Mouse (Mus musculus) forebrain, postnatal 0 days (tissue): ENCODE measurements at regions not wholly inside any gene's neighbourhood (a gene's known extent, or its start where the extent isn't known, plus 50 kb on each side); places are given as distances from the start of the nearest gene placed in this dataset.

Experiments
- ATAC-seq: fragments of 200-750 bp; cut with Nextera tagmentation; 2 replicates; pipeline ENCODE4 v1.8.0; 2017; ENCODE audit warnings: mild to moderate bottlenecking, moderate library complexity
- DNase-seq: peaks from one replicate; pipeline ENCODE4 v3.0.0-alpha.2; 2015
- H3K27ac ChIP-seq: fragments of 300-500 bp; sonication (generic); 2 replicates; pipeline ENCODE4 v1.5.1; 2014; ENCODE audit warnings: low read depth, mild to moderate bottlenecking, antibody characterized with exemption, low read length, moderate library complexity, mixed read lengths
- H3K27me3 ChIP-seq: fragments of 300-500 bp; sonication (generic); 2 replicates; pipeline ENCODE4 v1.6.1; 2014; ENCODE audit warnings: mild to moderate bottlenecking, low read length, mixed read lengths; ENCODE audit not compliant: insufficient read depth
- H3K36me3 ChIP-seq: fragments of 300-500 bp; sonication (generic); 2 replicates; pipeline ENCODE4 v1.6.1; 2014; ENCODE audit warnings: mild to moderate bottlenecking, moderate library complexity; ENCODE audit not compliant: insufficient read depth
- H3K4me1 ChIP-seq: fragments of 300-500 bp; sonication (generic); 2 replicates; pipeline ENCODE4 v1.6.1; 2014; ENCODE audit warnings: antibody characterized with exemption; ENCODE audit not compliant: insufficient read depth
- H3K4me2 ChIP-seq: fragments of 300-500 bp; sonication (generic); 2 replicates; pipeline ENCODE4 v1.6.1; 2014; ENCODE audit warnings: low read depth, mild to moderate bottlenecking, moderate library complexity
- H3K4me3 ChIP-seq: fragments of 300-500 bp; sonication (generic); 2 replicates; pipeline ENCODE4 v1.5.1; 2014; ENCODE audit warnings: low read depth, low read length, mixed read lengths
- H3K9ac ChIP-seq: fragments of 300-500 bp; sonication (generic); 2 replicates; pipeline ENCODE4 v1.6.1; 2014; ENCODE audit warnings: mild to moderate bottlenecking
- H3K9me3 ChIP-seq: fragments of 300-500 bp; sonication (generic); 2 replicates; pipeline ENCODE4 v1.6.1; 2016; ENCODE audit warnings: low read length
- CTCF ChIP-seq: sonication (generic); IDR thresholded peaks from 2 replicates; pipeline ENCODE4 v1.5.1; 2016; ENCODE audit warnings: antibody characterized with exemption, control low read depth, low read depth
- WGBS: fragments of 180-500 bp; shearing (Covaris S2); extraction: QIAGEN DNeasy Blood & Tissue Kit; methylation state at CpG from one replicate; pipeline ENCODE4 v1.1.7; 2014; 5-methylcytosine and 5-hydroxymethylcytosine counted together

GRCm38 (mm10) chr3:137100627-137101404, 240.1 kb upstream of the Emcn start:
- Histone ChIP-seq H3K9ac (no peak overlapping the region), H3K27ac (0 out of 2 replicates have a peak overlapping the region, but pooled peaks have one; percentile 2), H3K36me3 (no peaks in the 10 kb centered on the region), H3K9me3 (no peaks in the 10 kb centered on the region), H3K27me3 (no peaks in the 10 kb centered on the region), H3K4me1 (peaks cover 10% of the 10 kb centered on the region; the same call in 1 of the 2 replicates), H3K4me3 (no peak overlapping the region), H3K4me2 (no peak overlapping the region)
- WGBS = 25% methylated on average over 4 of the region's 4 CpGs
- DNase-seq (peak; percentile 40), ATAC-seq (peak; percentile 67)
- TF ChIP-seq CTCF = 0 out of 2 replicates have a peak, but pooled peaks have one; percentile 16

GRCm38 (mm10) chr3:137105930-137106329, 234.9 kb upstream of the Emcn start:
- no peak for TF ChIP-seq CTCF
- no peak overlapping the region for H3K9ac ChIP-seq
- no peak overlapping the region for H3K4me3 ChIP-seq
- no peak overlapping the region for H3K4me2 ChIP-seq
- no peaks in the 10 kb centered on the region for H3K27me3 ChIP-seq
- H3K4me1 ChIP-seq = peaks cover 4% of the 10 kb centered on the region; the same call in 1 of the 2 replicates
- WGBS = 91% methylated on average over 1 of the region's 1 CpGs
- no peak for DNase-seq
- no peaks in the 10 kb centered on the region for H3K9me3 ChIP-seq
- no peaks in the 10 kb centered on the region for H3K36me3 ChIP-seq
- no peak for ATAC-seq
- no peak overlapping the region for H3K27ac ChIP-seq

GRCm38 (mm10) chr3:137108197-137108596, 232.7 kb upstream of the Emcn start:
- Histone ChIP-seq H3K4me3 (no peak overlapping the region), H3K9ac (no peak overlapping the region), H3K4me2 (no peak overlapping the region), H3K4me1 (no peaks in the 10 kb centered on the region), H3K9me3 (no peaks in the 10 kb centered on the region), H3K36me3 (no peaks in the 10 kb centered on the region), H3K27me3 (no peaks in the 10 kb centered on the region), H3K27ac (no peak overlapping the region)
- ATAC-seq = no peak
- WGBS = 67% methylated on average over 2 of the region's 2 CpGs
- TF ChIP-seq CTCF = no peak
- DNase-seq = no peak

- ATAC-seq = no peak
- WGBS = 85% methylated on average over 9 of the region's 9 CpGs
- DNase-seq = no peak
Observed at GRCm38 (mm10) chr3:137109786-137110185, 231.1 kb upstream of the Emcn start.

GRCm38 (mm10) chr3:137110485-137110884, 230.4 kb upstream of the Emcn start:
- no peak overlapping the region for H3K27ac ChIP-seq
- DNase-seq (peak; percentile 48), ATAC-seq (peak; percentile 59; the same call in 1 of the 2 replicates)
- no peak for TF ChIP-seq CTCF
- no peaks in the 10 kb centered on the region for H3K4me1 ChIP-seq
- no peaks in the 10 kb centered on the region for H3K36me3 ChIP-seq
- no peak overlapping the region for H3K4me2 ChIP-seq
- WGBS = 61% methylated on average over 4 of the region's 4 CpGs
- H3K27me3 ChIP-seq = no peaks in the 10 kb centered on the region
- H3K4me3 ChIP-seq = no peak overlapping the region
- H3K9me3 ChIP-seq = no peaks in the 10 kb centered on the region
- no peak overlapping the region for H3K9ac ChIP-seq

More at GRCm38 (mm10) chr3:137109786-137110185, 231.1 kb upstream of the Emcn start:
- Histone ChIP-seq H3K27ac (no peak overlapping the region), H3K27me3 (no peaks in the 10 kb centered on the region), H3K4me1 (no peaks in the 10 kb centered on the region), H3K9ac (no peak overlapping the region), H3K4me3 (no peak overlapping the region), H3K36me3 (no peaks in the 10 kb centered on the region), H3K9me3 (no peaks in the 10 kb centered on the region), H3K4me2 (no peak overlapping the region)
- TF ChIP-seq CTCF = no peak

- no peak for ATAC-seq
- H3K4me1 ChIP-seq = no peaks in the 10 kb centered on the region
- no peak for TF ChIP-seq CTCF
Observed at GRCm38 (mm10) chr3:137129967-137130366, 210.9 kb upstream of the Emcn start.

GRCm38 (mm10) chr3:137142041-137142440, 198.8 kb upstream of the Emcn start:
- Histone ChIP-seq H3K27me3 (no peaks in the 10 kb centered on the region), H3K9me3 (no peaks in the 10 kb centered on the region), H3K4me1 (no peaks in the 10 kb centered on the region), H3K9ac (no peak overlapping the region), H3K4me3 (no peak overlapping the region), H3K4me2 (no peak overlapping the region), H3K27ac (no peak overlapping the region), H3K36me3 (no peaks in the 10 kb centered on the region)
- TF ChIP-seq CTCF = no peak
- DNase-seq (no peak), ATAC-seq (no peak)
- 73% methylated on average over 3 of the region's 3 CpGs for WGBS

More at GRCm38 (mm10) chr3:137129967-137130366, 210.9 kb upstream of the Emcn start:
- WGBS = 88% methylated on average over 4 of the region's 4 CpGs
- H3K4me3 ChIP-seq = no peak overlapping the region
- H3K36me3 ChIP-seq = no peaks in the 10 kb centered on the region
- DNase-seq = no peak
- no peaks in the 10 kb centered on the region for H3K9me3 ChIP-seq
- no peak overlapping the region for H3K9ac ChIP-seq
- no peak overlapping the region for H3K4me2 ChIP-seq
- H3K27me3 ChIP-seq = no peaks in the 10 kb centered on the region
- H3K27ac ChIP-seq = no peak overlapping the region
